Mouse (Mus musculus) cerebellum, postnatal 10 days (tissue): ENCODE results near the gene Hnrnpf.

ENCODE experiments used
- DNase-seq, 2 experiments: peaks; one replicate each; pipeline ENCODE4 v3.0.0; 2021; ENCODE audit warnings: mixed read lengths in 2 of 2

Hnrnpf gene

GRCm38 (mm10) chr6:117892386-117892785 is 7.7 kb upstream of the Hnrnpf start:
- no peak for DNase-seq

- no peak for DNase-seq
Measured at GRCm38 (mm10) chr6:117893435-117893834, 6.7 kb upstream of the Hnrnpf start.

- DNase-seq = no peak
Measured at GRCm38 (mm10) chr6:117897800-117898199, 2.3 kb upstream of the Hnrnpf start.

GRCm38 (mm10) chr6:117901510-117902402 is 1.6 kb downstream of the Hnrnpf start:
- DNase-seq = no peak

- no peak for DNase-seq
Measured at GRCm38 (mm10) chr6:117902556-117902955, 2.4 kb downstream of the Hnrnpf start.

- DNase-seq = no peak
Measured at GRCm38 (mm10) chr6:117903836-117904235, 3.7 kb downstream of the Hnrnpf start.

- no peak for DNase-seq
Measured at GRCm38 (mm10) chr6:117905260-117905930, 5.3 kb downstream of the Hnrnpf start.

GRCm38 (mm10) chr6:117906015-117906531 is 5.9 kb downstream of the Hnrnpf start:
- DNase-seq = no peak

GRCm38 (mm10) chr6:117906590-117907271 is 6.6 kb downstream of the Hnrnpf start:
- peak; percentile 98 to 99 for DNase-seq

GRCm38 (mm10) chr6:117907301-117907978 is 7.3 kb downstream of the Hnrnpf start:
- peak; percentile 71 to 78 for DNase-seq

GRCm38 (mm10) chr6:117907979-117908355 is 7.8 kb downstream of the Hnrnpf start:
- DNase-seq = peak; percentile 21 to 30

- DNase-seq = no peak
Measured at GRCm38 (mm10) chr6:117908424-117908900, 8.3 kb downstream of the Hnrnpf start.

- no peak for DNase-seq
Measured at GRCm38 (mm10) chr6:117910120-117910661, 10.1 kb downstream of the Hnrnpf start.

- no peak for DNase-seq
Measured at GRCm38 (mm10) chr6:117914541-117914940, 14.4 kb downstream of the Hnrnpf start.

- DNase-seq = no peak
Measured at GRCm38 (mm10) chr6:117916205-117916736, 16.1 kb downstream of the Hnrnpf start.

GRCm38 (mm10) chr6:117916737-117917426 is 16.8 kb downstream of the Hnrnpf start:
- DNase-seq = peak; percentile 84 to 87

- peak; percentile 63 to 68 for DNase-seq
Measured at GRCm38 (mm10) chr6:117917576-117917975, 17.5 kb downstream of the Hnrnpf start.

GRCm38 (mm10) chr6:117918043-117918442 is 17.9 kb downstream of the Hnrnpf start:
- DNase-seq = peak; percentile 30 to 39

GRCm38 (mm10) chr6:117920659-117921640 is 20.8 kb downstream of the Hnrnpf start:
- peak; percentile 52 to 68 for DNase-seq

GRCm38 (mm10) chr6:117922041-117922440 is 21.9 kb downstream of the Hnrnpf start:
- DNase-seq = no peak
